Mouse (Mus musculus) testis, adult 2 months (tissue): ENCODE measurements around the gene Anks3.

Source experiments
- CTCF ChIP-seq: fragments of 200-500 bp; IDR thresholded peaks from 2 replicates; pipeline ENCODE4 v1.5.1; 2012; ENCODE audit warnings: low read depth, mild to moderate bottlenecking, inconsistent platforms, low read length, moderate library complexity; ENCODE audit not compliant: control insufficient read depth, insufficient read depth, insufficient replicate concordance
- POLR2A ChIP-seq: fragments of 200-500 bp; IDR thresholded peaks from 2 replicates; pipeline ENCODE4 v1.6.1; 2012; ENCODE audit warnings: low read depth, mild to moderate bottlenecking, inconsistent platforms, low read length, moderate library complexity; ENCODE audit not compliant: control insufficient read depth

DNA sequence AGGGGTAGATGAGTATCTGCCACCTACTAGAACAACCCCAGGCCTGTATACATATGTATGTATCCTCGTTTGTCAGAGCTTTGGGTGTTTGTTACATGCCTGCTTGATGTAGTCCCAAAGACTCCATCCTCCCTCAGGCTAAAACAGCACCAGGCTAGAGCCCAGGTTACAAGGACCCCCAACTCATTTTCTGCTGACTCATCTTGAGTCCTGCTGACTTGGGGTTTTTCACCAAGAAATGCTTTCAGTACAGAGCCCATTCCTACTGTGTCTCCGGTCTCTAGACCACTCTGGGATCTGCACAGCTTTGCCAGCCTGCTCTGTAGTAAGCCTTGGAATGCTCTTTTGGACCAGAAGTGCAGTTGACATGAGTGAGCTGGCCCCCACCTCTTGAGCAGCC is 47.4 kb downstream of the Anks3 start:
- no peak for TF ChIP-seq CTCF
- no peak for TF ChIP-seq POLR2A
